Mouse (Mus musculus): Measurements from ENCODE around the gene Chchd4. TPM values are rescaled to one million over a fixed set of nuclear protein-coding genes. Genes with fewer than 3 reads are reported as not detected.

Chchd4 gene
- 8.1 and 8.5 TPM in 2 replicates for total RNA-seq (2017)

DNA sequence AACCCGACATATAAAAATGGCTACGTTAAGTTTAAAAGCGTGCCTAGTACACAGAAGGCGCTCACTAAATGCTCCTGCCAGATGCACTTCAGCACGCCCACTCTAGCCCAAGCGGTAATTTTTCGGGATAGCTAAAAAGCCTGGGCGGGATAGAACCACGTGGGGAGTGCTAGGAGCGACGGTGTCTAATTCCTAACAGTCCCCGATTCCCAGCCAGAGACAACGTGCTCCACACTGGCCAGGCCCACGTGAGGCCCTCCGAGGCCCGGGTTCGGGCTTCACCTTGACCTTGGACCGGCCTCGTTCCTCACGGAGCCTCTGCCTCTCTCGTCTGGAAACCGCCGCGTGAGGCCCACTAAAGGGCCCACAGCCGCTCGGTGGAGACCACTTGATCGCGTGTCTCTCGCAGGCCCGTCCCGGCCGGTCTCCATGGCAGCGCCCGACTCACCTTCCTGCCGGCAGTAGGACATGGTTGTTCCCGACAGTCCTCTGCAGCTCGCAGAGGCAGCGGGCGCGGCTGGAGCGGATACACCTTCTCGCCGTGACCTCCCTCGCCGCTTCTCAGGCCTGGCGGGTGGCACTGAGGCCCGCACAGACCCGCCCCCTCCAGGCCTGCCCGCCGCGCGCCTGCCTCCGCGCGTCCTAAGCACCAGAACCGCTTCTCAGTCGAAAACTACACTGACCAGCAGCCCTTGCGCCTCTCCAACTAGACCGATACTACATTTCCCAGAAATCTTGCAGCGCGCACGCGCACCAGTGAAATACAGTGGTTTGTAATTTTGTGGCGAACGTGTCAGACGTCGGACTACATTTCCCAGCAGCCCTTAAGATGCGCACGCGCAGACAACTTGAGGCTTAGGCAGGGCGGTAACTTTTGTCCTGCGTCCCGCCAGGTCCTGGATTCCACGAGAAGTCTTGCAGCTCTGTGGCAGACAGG is at the start of gene Chchd4, which contains the start of gene Tmem43:
Gene Chchd4 (minus strand): TSS at position 679 of the 937 bp plus-strand sequence.
Gene Tmem43 (plus strand): TSS at position 836 of the 937 bp plus-strand sequence.
- peak; percentile 90 for ATAC-seq (ENCODE audit: extremely low read depth, insufficient number of reproducible peaks, low FRiP score, poor library complexity, severe bottlenecking)

DNA sequence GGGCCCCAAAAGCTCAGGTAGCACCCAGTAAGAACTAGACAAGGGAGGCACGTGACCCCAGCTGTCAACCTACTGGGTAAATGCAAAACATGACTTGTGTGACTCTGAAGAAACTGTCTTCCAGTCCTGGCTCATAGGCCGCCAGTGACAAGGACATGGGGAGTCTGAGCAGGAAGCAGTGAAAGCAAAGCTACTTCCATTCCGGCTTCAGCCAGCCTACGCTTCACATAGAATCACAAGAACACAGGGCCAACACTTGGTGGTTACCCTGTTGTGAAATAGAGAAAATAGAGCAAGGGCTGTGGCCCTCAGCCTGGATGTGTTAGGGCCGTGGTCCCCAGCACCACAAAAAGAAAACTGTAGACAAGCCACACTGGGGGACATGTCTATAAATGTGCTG is 49.5 kb upstream of the Chchd4 start:
- no peak for ATAC-seq (ENCODE audit: extremely low read depth, insufficient number of reproducible peaks, low FRiP score, poor library complexity, severe bottlenecking)

DNA sequence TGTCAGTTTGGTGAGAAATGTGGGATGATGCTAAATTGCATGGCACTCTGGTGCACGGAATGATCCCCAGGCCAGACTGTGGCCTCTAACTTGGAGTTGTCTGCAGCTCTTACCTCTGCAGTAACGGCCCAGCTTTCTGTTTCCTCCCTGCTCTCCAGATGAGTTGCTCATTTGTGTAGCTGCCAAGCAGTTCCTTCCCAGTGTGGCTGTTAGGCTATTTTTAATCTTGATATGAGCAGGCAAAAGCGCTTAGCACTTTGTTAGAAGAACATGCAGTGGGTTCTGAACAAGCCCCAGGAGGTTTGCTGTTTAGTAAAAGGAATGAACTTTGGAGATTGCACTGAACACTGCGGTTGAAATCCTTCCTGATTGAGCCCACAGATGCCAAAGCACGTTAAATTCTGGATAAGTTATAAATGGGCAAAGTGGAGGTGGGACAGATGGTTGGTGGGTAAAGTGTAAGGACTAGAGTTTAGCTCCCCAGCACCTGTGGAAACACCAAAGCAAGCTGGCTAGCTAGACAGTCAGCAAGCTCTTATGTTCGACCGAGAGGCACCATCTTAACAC is 45.2 kb upstream of the Chchd4 start:
- no peak for ATAC-seq (ENCODE audit: extremely low read depth, insufficient number of reproducible peaks, low FRiP score, poor library complexity, severe bottlenecking)

DNA sequence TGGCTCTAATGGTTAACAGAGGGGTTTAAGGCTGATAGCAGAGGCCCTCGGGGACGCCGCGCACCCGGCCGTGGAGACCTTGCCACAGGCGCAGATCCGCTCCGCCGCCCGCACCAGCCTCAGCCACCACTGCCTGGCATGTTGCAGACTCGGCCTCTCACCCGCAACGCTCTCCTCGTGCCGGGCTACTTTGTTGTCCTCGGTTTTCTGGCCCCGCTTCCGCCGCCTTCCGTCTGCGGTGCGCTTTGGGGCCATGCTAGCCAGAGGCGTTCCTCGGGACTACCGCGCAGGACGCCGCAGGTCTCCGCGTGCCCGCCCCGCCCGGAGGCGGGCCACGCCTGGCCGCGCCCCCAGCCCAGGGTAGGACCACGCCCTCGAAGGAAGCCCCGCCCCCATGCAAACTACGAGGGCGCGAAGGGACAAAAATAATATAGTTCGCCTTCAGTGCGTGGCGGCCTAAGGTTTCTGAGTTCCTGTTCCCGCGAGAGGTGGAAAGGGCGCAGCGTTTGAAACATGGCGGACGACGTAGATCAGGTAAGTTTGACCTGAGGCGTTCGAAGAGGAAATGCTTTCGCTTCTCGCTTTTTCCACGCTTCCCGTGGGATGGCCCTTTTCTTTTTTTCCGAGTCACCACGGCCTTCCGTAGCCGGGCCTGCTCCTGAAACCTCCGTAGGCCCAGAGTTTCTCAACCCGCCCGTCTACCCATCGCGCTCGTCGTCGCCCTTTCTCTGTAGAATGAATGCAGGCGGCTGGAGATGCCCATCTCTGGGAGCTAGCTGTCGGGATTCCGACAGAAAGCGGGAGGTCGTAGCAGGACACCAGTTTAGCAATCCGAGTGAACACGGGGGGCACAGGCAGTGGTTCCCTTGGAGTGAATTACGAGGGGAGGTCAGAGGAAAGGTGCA is 42.5 kb upstream of the Chchd4 start, which contains the start of the genes Xpc and Lsm3:
Gene Xpc (minus strand): TSS at position 344 of the 905 bp plus-strand sequence.
Gene Lsm3 (plus strand): TSS at position 384 of the 905 bp plus-strand sequence.
- ATAC-seq (ENCODE audit: extremely low read depth, insufficient number of reproducible peaks, low FRiP score, poor library complexity, severe bottlenecking) = peak; percentile 97

DNA sequence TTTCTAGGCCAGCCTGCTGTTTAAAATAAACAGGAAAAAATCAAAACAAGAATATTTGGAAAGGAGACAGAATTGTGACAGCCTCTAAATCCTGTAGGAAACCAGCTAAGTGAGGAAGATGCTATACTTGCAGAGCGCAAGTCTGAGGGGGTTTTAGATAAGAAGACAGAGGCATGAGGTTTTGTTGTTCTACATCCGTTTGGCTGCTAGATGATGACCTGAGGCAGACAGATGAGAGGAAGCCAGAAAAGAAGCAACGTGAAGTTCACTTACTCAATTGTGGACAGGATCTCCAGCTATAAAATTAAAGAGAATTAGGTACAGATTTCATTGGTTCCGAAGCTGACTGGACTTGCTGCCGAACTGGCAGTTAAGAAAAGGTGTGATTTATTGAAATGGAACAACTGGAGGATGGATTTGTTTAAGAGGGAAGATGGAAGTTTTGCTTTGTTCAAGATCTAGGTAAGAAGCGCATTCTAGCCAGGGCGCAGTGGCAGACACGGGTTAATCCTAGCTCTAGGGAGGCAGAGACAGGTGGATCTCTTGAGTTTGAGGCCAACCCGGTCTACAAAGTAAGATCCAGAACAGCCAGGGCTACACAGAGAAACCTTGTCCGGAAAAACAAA is 41.5 kb upstream of the Chchd4 start:
- ATAC-seq (ENCODE audit: extremely low read depth, insufficient number of reproducible peaks, low FRiP score, poor library complexity, severe bottlenecking) = no peak

DNA sequence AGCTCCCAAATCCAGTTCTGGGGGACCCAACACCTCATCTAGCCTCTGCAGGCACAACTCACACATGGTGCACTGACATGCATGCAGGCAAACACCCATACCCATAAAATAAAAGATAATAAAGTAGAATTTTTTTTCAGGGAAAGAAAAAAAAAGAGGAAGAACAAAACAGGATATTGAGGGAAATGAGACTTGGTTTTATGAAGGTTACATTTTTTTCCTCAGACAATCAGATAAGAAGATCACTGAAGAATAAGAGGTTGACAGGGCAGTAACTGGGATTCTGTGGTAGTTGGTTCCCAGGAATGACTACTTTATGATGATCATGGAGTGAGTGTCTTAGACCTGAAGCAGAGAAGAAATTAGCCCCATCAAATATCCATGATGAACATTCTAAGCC is 40.8 kb upstream of the Chchd4 start:
- no peak for ATAC-seq (ENCODE audit: extremely low read depth, insufficient number of reproducible peaks, low FRiP score, poor library complexity, severe bottlenecking)

DNA sequence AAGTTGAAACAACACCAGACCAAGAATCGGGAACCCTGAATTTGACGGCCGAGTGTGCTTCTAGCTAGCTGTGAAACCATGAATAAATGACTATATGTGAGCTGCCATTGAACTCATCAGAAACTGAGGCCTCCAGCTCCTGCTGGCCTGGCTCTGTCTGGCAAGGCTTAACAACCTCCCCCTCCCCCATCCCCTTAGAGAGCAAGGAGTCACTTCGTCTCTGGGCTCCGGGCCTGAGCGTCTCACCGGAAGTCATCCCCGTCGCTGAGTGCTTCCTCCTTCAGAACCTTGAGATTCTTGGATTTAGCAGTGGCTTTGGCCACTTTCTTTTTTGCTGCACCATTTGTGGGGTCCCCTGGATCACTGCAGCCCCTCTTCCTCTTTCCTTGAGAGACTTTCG is 36.9 kb upstream of the Chchd4 start:
- ATAC-seq (ENCODE audit: extremely low read depth, insufficient number of reproducible peaks, low FRiP score, poor library complexity, severe bottlenecking) = no peak

DNA sequence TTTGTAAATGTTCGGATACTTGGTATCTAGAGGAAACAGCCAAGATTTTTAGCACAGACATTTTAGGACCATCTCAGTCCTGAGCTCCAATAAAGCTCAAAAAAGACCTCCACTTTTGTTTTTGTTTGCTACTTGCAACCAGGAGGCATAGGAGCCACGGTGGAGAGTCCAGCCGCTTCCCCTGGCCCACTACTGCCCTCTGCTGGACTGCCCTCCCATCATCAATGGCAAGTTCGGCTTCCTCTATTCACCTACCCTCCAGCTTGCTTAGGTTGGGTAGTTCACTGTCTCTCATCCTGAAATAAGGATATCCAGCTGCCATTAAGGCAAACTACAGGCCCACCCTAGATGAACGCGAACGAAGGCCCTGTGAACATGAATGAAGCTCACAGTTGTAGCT is 36.0 kb upstream of the Chchd4 start:
- peak; percentile 77 for ATAC-seq (ENCODE audit: extremely low read depth, insufficient number of reproducible peaks, low FRiP score, poor library complexity, severe bottlenecking)

DNA sequence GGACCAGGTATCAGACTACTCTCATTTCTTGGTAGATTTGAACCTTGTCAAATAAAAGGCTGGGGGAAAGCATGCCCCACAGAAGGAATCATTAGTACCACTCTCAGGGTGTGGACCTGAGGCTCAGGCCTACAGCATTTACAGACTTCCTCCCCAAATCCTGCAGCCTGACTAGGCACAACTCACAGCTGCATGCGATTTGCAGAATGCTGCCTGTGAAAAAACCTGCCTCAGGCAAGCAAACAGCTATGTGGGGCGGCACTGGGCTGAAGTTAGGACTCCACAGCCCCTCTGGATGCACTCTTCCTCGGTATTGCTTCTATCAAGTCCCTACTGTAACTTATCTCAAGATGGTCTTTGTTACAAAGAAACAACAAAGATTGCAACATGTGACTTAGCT is 34.7 kb upstream of the Chchd4 start:
- no peak for ATAC-seq (ENCODE audit: extremely low read depth, insufficient number of reproducible peaks, low FRiP score, poor library complexity, severe bottlenecking)

DNA sequence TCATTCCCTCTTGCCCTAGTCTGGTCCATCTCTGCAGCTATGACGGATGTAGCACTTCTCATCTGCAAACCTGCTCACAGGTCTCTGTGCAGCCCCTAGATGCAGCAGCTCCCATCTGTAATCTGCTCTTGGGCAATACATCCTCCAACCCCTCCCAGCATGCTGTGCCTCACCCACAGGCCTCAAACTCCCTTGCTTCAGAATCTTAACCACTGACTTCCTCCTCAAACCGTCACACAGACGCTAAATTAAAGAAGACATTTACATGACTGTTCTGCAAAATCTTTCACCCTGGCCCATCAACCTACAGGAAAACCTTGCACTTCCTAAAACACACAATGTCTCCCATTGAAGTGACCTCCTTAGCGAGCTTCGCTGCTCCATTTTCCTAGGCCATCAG is 32.7 kb upstream of the Chchd4 start:
- ATAC-seq (ENCODE audit: extremely low read depth, insufficient number of reproducible peaks, low FRiP score, poor library complexity, severe bottlenecking) = peak; percentile 73

DNA sequence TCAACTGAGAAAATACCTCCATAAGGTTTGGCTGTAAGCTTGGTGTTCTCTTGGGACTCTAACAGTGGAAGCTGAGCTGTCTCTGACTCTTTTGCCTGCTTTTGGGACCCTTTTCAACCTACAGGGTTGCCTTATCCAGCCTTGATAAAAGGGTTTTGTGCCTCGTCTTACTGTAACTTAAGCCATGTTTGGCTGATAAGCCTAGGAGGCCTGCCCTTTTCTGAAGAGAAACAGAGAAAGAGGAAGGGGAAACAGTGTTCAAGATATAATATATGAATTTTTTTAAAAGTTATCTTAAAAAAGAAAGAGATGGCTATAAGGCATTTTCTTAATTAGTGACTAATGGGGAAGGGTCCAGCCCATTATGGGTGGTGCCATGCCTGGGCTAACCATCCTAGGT is 30.0 kb upstream of the Chchd4 start:
- no peak for ATAC-seq (ENCODE audit: extremely low read depth, insufficient number of reproducible peaks, low FRiP score, poor library complexity, severe bottlenecking)

DNA sequence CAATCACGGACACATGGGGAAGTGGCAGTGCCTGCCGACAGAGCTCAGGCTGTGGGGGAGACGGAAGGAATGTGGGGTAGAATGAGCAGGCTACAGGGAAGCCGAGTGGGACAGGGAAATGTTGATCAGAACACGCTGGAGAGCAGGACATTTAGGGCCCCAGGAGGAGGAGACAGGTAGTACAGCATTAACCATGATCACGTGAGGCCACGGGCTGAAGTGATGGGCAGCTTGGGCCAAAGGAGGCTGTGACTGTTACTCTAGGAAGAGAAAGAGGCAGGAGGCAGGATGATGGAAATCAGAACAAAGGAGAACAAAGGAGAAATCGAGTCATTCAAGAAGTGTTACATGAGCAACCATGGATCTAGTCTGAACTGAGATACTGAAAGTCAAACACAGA is 21.2 kb upstream of the Chchd4 start:
- no peak for ATAC-seq (ENCODE audit: extremely low read depth, insufficient number of reproducible peaks, low FRiP score, poor library complexity, severe bottlenecking)

DNA sequence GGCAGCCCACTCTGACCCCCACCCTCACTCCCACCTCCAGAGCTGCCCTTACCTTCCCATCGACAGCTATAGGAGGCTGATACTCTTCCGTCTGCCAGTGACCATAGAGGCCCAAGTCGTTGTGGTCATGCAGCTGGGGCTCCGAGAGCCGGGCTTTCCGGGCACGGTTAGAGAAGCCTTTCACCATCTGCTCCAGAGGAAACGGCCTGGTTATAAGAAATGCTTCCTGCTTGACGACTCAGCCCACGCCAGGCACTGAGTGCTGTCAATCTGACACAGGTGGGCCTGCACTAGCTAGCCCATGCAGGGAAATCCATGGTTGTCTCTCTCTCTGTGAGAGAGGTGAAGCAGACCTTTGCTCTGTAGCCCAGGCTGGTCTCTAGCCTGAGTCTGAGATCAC is 19.7 kb upstream of the Chchd4 start:
- ATAC-seq (ENCODE audit: extremely low read depth, insufficient number of reproducible peaks, low FRiP score, poor library complexity, severe bottlenecking) = no peak

DNA sequence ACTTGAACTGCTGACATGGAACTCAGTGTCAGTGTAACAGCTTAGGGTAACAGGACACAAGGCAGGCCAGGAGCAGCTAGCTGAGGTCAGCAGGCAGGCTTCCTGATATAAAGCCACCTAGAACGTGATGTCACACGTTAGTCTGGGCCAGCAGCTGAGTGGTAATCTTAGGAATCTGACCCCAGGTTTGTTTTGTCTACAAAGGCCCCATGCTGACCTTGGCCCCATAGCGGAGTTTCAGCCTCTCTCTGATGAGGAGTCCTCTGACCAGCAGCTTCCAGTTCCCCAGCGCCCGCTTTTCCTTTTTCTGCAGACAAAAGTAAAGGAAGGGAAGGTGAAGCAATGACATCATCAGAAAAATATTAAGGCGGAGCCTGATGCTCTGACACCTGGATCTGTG is 17.7 kb upstream of the Chchd4 start:
- no peak for ATAC-seq (ENCODE audit: extremely low read depth, insufficient number of reproducible peaks, low FRiP score, poor library complexity, severe bottlenecking)

DNA sequence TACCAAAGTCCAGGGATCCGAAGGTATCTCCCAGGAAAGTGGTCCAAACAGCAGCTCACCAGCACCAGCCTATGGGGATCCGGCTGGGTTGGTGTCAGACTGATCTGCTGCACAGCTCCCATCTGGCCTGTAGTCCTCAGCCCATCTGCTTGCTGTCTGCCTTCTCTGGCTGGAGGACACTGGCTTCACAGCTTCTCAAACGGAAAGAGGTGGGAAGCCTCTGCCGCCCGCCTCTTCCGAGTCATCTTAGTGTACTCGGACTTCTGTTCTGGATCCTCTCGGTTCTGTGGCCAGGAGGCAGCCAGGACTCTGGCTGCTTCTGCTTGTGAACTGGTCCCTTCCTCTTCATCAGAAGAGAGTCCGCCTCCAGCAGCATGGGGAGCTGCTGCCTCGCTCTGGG is 16.5 kb upstream of the Chchd4 start:
- ATAC-seq (ENCODE audit: extremely low read depth, insufficient number of reproducible peaks, low FRiP score, poor library complexity, severe bottlenecking) = no peak

DNA sequence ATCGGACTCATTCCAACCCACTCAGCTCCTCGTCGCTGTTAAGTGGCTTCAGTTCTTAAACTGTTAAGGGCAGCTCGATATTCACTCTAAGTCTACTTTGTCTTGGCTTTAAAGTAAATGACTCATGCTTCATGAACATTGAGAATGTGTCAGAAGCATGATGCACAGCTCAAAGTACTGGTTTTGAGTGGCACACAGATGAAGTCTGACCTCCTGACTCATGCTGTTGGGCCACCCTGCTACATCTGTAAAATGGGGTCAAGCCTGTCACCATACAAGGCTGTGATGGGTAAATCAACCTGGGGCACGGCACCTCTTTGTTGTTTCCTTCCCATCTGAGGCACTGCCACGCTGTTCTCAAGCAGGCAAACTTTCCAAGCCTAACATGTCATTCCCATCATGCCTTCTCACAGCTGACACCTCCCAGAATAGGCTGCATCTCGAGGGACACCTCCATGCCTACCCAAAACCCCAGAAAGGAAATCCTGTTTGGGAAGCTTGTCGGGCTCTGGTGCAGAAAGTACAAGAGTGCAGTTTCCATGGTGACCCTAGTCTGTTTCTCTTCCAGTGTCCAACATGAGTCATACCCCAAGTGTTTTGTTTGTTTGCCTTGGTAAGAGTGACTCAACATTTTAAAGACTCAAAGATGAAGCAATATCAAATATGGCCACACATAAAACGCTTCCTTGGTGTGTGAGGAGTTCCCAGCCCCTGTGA is 15.3 kb upstream of the Chchd4 start:
- peak; percentile 64 for ATAC-seq (ENCODE audit: extremely low read depth, insufficient number of reproducible peaks, low FRiP score, poor library complexity, severe bottlenecking)

DNA sequence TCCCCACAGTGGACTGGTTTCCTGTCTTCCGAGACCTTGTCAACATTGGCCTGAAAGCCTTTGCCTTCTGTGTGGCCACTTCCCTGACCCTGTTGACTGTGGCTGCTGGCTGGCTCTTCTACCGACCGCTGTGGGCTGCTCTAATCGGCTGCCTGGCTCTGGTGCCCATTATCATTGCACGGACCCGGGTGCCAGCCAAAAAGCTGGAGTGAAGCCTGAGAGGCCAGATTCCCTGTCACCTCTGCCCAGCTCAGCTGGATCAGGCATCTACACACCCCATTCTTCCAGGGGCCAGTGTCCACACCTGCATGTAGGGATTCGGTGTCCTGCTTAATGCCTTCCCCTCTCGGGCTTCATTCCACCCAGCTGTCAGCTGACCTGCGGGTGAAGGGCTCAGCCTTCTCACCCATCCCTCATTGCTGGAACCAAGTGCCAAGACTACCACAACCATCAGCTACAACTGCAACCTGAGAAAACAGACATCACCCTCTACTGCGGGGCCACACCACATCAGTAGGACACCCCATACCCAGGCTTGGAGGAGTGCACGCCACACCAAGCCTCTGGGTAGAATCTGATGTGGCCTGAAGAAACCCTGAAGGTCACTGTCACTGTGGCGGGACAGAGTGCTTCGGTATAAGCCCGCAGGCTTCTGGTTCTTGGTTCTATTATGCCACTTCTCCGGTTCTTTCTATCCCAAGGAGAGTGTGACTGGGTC is 13.5 kb upstream of the Chchd4 start:
- ATAC-seq (ENCODE audit: extremely low read depth, insufficient number of reproducible peaks, low FRiP score, poor library complexity, severe bottlenecking) = no peak

DNA sequence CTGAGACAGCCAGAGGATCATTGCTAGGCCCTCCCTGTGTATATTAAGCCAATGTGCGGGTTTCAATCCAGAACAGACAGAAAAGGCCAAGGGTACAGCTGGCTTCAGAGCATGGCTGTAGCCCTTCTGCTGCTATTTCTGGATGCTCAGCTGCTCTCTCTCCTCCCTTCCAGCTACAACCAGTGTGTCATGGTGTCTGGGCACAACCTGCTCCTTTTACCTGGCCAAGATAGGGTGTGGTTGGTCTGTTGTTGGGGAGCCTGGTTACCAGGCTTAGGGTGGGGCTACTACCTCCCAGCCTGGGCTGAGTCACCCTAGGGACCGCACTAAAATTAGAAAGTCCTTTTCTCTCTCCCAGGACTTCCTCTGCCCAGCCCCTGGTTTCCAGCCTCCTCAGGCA is 10.0 kb upstream of the Chchd4 start:
- no peak for ATAC-seq (ENCODE audit: extremely low read depth, insufficient number of reproducible peaks, low FRiP score, poor library complexity, severe bottlenecking)

All from neutrophil, adult 5-6 weeks (primary cell).